Mouse (Mus musculus): ENCODE results near the gene Cd96. TPM values are rescaled to one million over a fixed set of nuclear protein-coding genes. Genes with fewer than 3 reads are reported as not detected.

Cd96 gene
- polyA plus RNA-seq, 1 experiment from 2014 or later: 0.08 TPM

- Histone ChIP-seq H3K4me2 (no peak overlapping the region), H3K9me3 (no peaks in the 10 kb centered on the region), H3K9ac (no peak overlapping the region), H3K36me3 (no peaks in the 10 kb centered on the region), H3K27me3 (replicated peaks) (no peaks in the 10 kb centered on the region), H3K4me3 (no peak overlapping the region), H3K4me1 (no peaks in the 10 kb centered on the region), H3K27ac (replicated peaks) (no peak overlapping the region)
- no peak for ATAC-seq (ENCODE audit: extremely low read depth, insufficient number of reproducible peaks, low FRiP score, low TSS enrichment)
- WGBS: 24% methylated on average over 8 of the region's 8 CpGs
These were observed 10.5 kb downstream of the Cd96 start for GRCm38 (mm10) chr16:46109536-46109935.

- no peak overlapping the region for H3K4me3 ChIP-seq
- H3K9ac ChIP-seq: no peak overlapping the region
- no peak for ATAC-seq (ENCODE audit: extremely low read depth, insufficient number of reproducible peaks, low FRiP score, low TSS enrichment)
- H3K27me3 ChIP-seq (replicated peaks): no peaks in the 10 kb centered on the region
- H3K36me3 ChIP-seq: no peaks in the 10 kb centered on the region
- H3K4me1 ChIP-seq: no peaks in the 10 kb centered on the region
- H3K27ac ChIP-seq (replicated peaks): no peak overlapping the region
- H3K4me2 ChIP-seq: no peak overlapping the region
- WGBS: 58% methylated on average over 4 of the region's 4 CpGs
- no peaks in the 10 kb centered on the region for H3K9me3 ChIP-seq
These were observed 12.6 kb downstream of the Cd96 start for GRCm38 (mm10) chr16:46107431-46107830.

GRCm38 (mm10) chr16:46104491-46104890 is 15.6 kb downstream of the Cd96 start:
- H3K4me3 ChIP-seq: no peak overlapping the region
- no peaks in the 10 kb centered on the region for H3K9me3 ChIP-seq
- H3K4me2 ChIP-seq: no peak overlapping the region
- 60% methylated on average over 9 of the region's 9 CpGs for WGBS
- no peaks in the 10 kb centered on the region for H3K27me3 ChIP-seq (replicated peaks)
- no peak for ATAC-seq (ENCODE audit: extremely low read depth, insufficient number of reproducible peaks, low FRiP score, low TSS enrichment)
- H3K36me3 ChIP-seq: no peaks in the 10 kb centered on the region
- H3K4me1 ChIP-seq: no peaks in the 10 kb centered on the region
- no peak overlapping the region for H3K9ac ChIP-seq
- H3K27ac ChIP-seq (replicated peaks): no peak overlapping the region

GRCm38 (mm10) chr16:46101748-46102147 is 18.3 kb downstream of the Cd96 start:
- Histone ChIP-seq H3K27ac (replicated peaks) (no peak overlapping the region), H3K4me1 (no peaks in the 10 kb centered on the region), H3K9ac (no peak overlapping the region), H3K4me2 (no peak overlapping the region), H3K4me3 (no peak overlapping the region), H3K9me3 (no peaks in the 10 kb centered on the region), H3K27me3 (replicated peaks) (no peaks in the 10 kb centered on the region), H3K36me3 (no peaks in the 10 kb centered on the region)
- 26% methylated on average over 2 of the region's 2 CpGs for WGBS
- ATAC-seq (ENCODE audit: extremely low read depth, insufficient number of reproducible peaks, low FRiP score, low TSS enrichment): no peak

GRCm38 (mm10) chr16:46100286-46100685 is 19.8 kb downstream of the Cd96 start:
- 42% methylated on average over 2 of the region's 2 CpGs for WGBS
- Histone ChIP-seq H3K4me3 (no peak overlapping the region), H3K36me3 (no peaks in the 10 kb centered on the region), H3K4me1 (no peaks in the 10 kb centered on the region), H3K4me2 (no peak overlapping the region), H3K27me3 (replicated peaks) (no peaks in the 10 kb centered on the region), H3K9me3 (no peaks in the 10 kb centered on the region), H3K27ac (replicated peaks) (no peak overlapping the region), H3K9ac (no peak overlapping the region)
- ATAC-seq (ENCODE audit: extremely low read depth, insufficient number of reproducible peaks, low FRiP score, low TSS enrichment): no peak

GRCm38 (mm10) chr16:46097421-46097820 is 22.6 kb downstream of the Cd96 start:
- Histone ChIP-seq H3K36me3 (no peaks in the 10 kb centered on the region), H3K27ac (replicated peaks) (no peak overlapping the region), H3K9ac (no peak overlapping the region), H3K9me3 (no peaks in the 10 kb centered on the region), H3K27me3 (replicated peaks) (no peaks in the 10 kb centered on the region), H3K4me2 (no peak overlapping the region), H3K4me3 (no peak overlapping the region), H3K4me1 (peaks cover 13% of the 10 kb centered on the region)
- 68% methylated on average over 9 of the region's 9 CpGs for WGBS
- no peak for ATAC-seq (ENCODE audit: extremely low read depth, insufficient number of reproducible peaks, low FRiP score, low TSS enrichment)

- no peaks in the 10 kb centered on the region for H3K9me3 ChIP-seq
- H3K4me3 ChIP-seq: no peak overlapping the region
- H3K27ac ChIP-seq (replicated peaks): 0 out of 2 replicates have a peak overlapping the region, but pooled peaks have one; percentile 24
- H3K4me1 ChIP-seq: peaks cover 13% of the 10 kb centered on the region
- H3K9ac ChIP-seq: no peak overlapping the region
- H3K27me3 ChIP-seq (replicated peaks): no peaks in the 10 kb centered on the region
- ATAC-seq (ENCODE audit: extremely low read depth, insufficient number of reproducible peaks, low FRiP score, low TSS enrichment): no peak
- no peak overlapping the region for H3K4me2 ChIP-seq
- WGBS: 51% methylated on average over 2 of the region's 2 CpGs
- no peaks in the 10 kb centered on the region for H3K36me3 ChIP-seq
These were observed 25.6 kb downstream of the Cd96 start for GRCm38 (mm10) chr16:46094478-46094877.

- Histone ChIP-seq H3K27ac (replicated peaks) (no peak overlapping the region), H3K4me1 (peaks cover 13% of the 10 kb centered on the region), H3K27me3 (replicated peaks) (no peaks in the 10 kb centered on the region), H3K4me3 (no peak overlapping the region), H3K9me3 (no peaks in the 10 kb centered on the region), H3K9ac (no peak overlapping the region), H3K4me2 (no peak overlapping the region), H3K36me3 (no peaks in the 10 kb centered on the region)
- 75% methylated on average over 2 of the region's 2 CpGs for WGBS
- ATAC-seq (ENCODE audit: extremely low read depth, insufficient number of reproducible peaks, low FRiP score, low TSS enrichment): no peak
These were observed 27.1 kb downstream of the Cd96 start for GRCm38 (mm10) chr16:46092935-46093334.

- Histone ChIP-seq H3K4me2 (no peak overlapping the region), H3K27ac (replicated peaks) (no peak overlapping the region), H3K9ac (no peak overlapping the region), H3K36me3 (no peaks in the 10 kb centered on the region), H3K4me3 (no peak overlapping the region), H3K4me1 (no peaks in the 10 kb centered on the region), H3K9me3 (no peaks in the 10 kb centered on the region), H3K27me3 (replicated peaks) (no peaks in the 10 kb centered on the region)
- WGBS: 61% methylated on average over 5 of the region's 5 CpGs
- ATAC-seq (ENCODE audit: extremely low read depth, insufficient number of reproducible peaks, low FRiP score, low TSS enrichment): no peak
These were observed 33.1 kb downstream of the Cd96 start for GRCm38 (mm10) chr16:46086874-46087473.

GRCm38 (mm10) chr16:46068000-46068399 is 52.1 kb downstream of the Cd96 start:
- 74% methylated on average over 3 of the region's 3 CpGs for WGBS
- no peak for ATAC-seq (ENCODE audit: extremely low read depth, insufficient number of reproducible peaks, low FRiP score, low TSS enrichment)
- no peaks in the 10 kb centered on the region for H3K4me1 ChIP-seq
- H3K9me3 ChIP-seq: no peaks in the 10 kb centered on the region
- H3K4me2 ChIP-seq: no peak overlapping the region
- no peaks in the 10 kb centered on the region for H3K36me3 ChIP-seq
- no peaks in the 10 kb centered on the region for H3K27me3 ChIP-seq (replicated peaks)
- H3K4me3 ChIP-seq: no peak overlapping the region
- no peak overlapping the region for H3K27ac ChIP-seq (replicated peaks)
- H3K9ac ChIP-seq: no peak overlapping the region

- ATAC-seq (ENCODE audit: extremely low read depth, insufficient number of reproducible peaks, low FRiP score, low TSS enrichment): no peak
- Histone ChIP-seq H3K4me2 (no peak overlapping the region), H3K4me3 (no peak overlapping the region), H3K9ac (no peak overlapping the region), H3K4me1 (no peaks in the 10 kb centered on the region), H3K36me3 (no peaks in the 10 kb centered on the region), H3K27me3 (replicated peaks) (no peaks in the 10 kb centered on the region), H3K9me3 (no peaks in the 10 kb centered on the region), H3K27ac (replicated peaks) (no peak overlapping the region)
- 73% methylated on average over 5 of the region's 5 CpGs for WGBS
These were observed 56.8 kb downstream of the Cd96 start for GRCm38 (mm10) chr16:46063278-46063677.

GRCm38 (mm10) chr16:46046906-46047305 is 73.1 kb downstream of the Cd96 start:
- H3K9ac ChIP-seq: no peak overlapping the region
- no peak overlapping the region for H3K4me2 ChIP-seq
- no peak overlapping the region for H3K27ac ChIP-seq (replicated peaks)
- no peaks in the 10 kb centered on the region for H3K9me3 ChIP-seq
- H3K4me3 ChIP-seq: no peak overlapping the region
- ATAC-seq (ENCODE audit: extremely low read depth, insufficient number of reproducible peaks, low FRiP score, low TSS enrichment): no peak
- H3K27me3 ChIP-seq (replicated peaks): no peaks in the 10 kb centered on the region
- H3K36me3 ChIP-seq: no peaks in the 10 kb centered on the region
- no peaks in the 10 kb centered on the region for H3K4me1 ChIP-seq
- 69% methylated on average over 2 of the region's 2 CpGs for WGBS
